Mouse (Mus musculus): ENCODE measurements at regions not wholly inside any gene's neighbourhood (a gene's known extent, or its start where the extent isn't known, plus 50 kb on each side); places are given as distances from the start of the nearest gene placed in this dataset.

DNA sequence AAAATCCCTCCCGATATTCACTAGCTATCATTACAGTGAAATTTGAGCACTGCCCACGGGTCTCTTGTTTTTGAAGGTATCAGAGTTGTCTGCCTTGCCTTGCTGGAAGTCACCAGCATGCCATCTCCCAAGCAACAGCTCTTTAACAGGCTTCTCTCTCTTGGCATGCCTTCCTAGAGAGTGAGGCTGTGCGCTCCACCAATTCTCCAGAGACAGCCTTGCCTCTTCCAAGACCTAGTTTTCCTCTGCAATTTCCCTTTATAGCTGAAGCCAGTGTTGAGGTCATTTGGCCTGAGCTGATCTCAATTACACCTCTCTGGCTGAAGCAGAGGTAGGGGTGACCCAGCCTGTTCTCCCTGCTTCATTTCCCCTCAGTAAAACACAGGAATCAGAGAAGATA, 477.3 kb upstream of the Arid1b start:
- TF ChIP-seq POLR2A (IDR thresholded peaks at IDR 0.05; ENCODE audit: borderline replicate concordance, insufficient read depth, low read length) (no peak), CTCF (IDR thresholded peaks at IDR 0.05; ENCODE audit: borderline replicate concordance, insufficient read depth, low read depth, low read length) (no peak)

Measured in cerebellum, adult 2 months (tissue).